Mouse (Mus musculus): ENCODE results near the gene Sephs2.

DNA sequence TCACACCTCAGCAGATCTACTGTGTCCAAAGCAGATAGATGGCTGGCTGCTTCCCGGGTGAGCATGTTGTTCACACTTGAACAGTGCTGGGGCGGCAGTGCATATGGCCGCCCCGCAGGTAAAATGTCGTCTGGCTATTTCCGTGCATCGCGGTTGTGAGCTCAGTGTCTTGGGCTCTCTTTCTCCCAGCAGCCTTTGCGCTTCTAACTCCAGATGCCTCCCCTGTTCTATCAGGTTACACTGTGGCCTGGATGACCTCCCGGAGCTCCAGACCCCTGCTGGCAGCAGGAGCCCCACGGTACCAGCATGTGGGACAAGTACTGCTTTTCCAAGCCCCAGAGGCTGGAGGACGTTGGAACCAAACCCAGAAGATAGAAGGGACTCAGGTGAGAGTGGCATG, 36.1 kb upstream of the Sephs2 start:
- TF ChIP-seq POLR2A (IDR thresholded peaks at IDR 0.05; ENCODE audit: borderline replicate concordance, extremely low read depth, low read depth, low read length) (no peak), CTCF (IDR thresholded peaks at IDR 0.05; ENCODE audit: insufficient read depth, low read length) (no peak)

All from lung, adult 2 months (tissue).